Mouse (Mus musculus): ENCODE results near the gene Chd9.

DNA sequence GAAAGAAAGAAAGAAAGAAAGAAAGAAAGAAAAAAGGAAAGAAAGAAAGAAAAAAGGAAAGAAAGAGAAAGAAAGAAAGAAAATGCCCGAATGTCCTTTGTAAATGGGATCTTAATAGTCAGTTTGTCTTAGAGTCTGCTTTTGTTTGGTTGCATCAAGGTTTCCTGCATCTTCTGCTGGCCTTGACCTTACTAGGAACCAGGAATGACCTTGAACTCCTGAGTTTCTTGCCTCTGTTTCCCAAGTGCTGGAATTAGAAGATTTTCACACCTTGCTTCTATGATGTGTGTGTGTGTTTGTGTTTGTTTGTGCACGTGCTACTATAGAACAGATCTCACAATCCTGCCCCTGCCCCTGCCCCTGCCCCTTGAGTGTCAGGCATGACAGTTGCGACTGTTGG lies 28.0 kb downstream of the Chd9 start:
- TF ChIP-seq POLR2A (IDR thresholded peaks at IDR 0.05; ENCODE audit: borderline replicate concordance, low read depth, low read length) (no peak), CTCF (IDR thresholded peaks at IDR 0.05; ENCODE audit: low read depth, low read length) (no peak)
